Mouse (Mus musculus) hematopoietic stem cell, adult 5-6 weeks (primary cell): ENCODE results near the gene Hdac9. TPM values are rescaled to one million over a fixed set of nuclear protein-coding genes. Genes with fewer than 3 reads are reported as not detected.

Source experiments
- ATAC-seq, 2 experiments: fragments of 125-278 bp in 1 of 2; replicated peaks in 1 of 2; 2 replicates each; pipeline ENCODE4 v1.8.0; 2016 to 2017; ENCODE audit warnings: inconsistent platforms in 2 of 2, mild to moderate bottlenecking in 2 of 2, moderate number of reproducible peaks in 2 of 2, low read depth in 1 of 2, moderate TSS enrichment in 1 of 2; ENCODE audit not compliant: low FRiP score in 2 of 2, poor library complexity in 2 of 2, severe bottlenecking in 2 of 2, insufficient read depth in 1 of 2, low TSS enrichment in 1 of 2
- total RNA-seq: library from RNA; stranded (forward); fragments of 172-1452, 232-1000 nt; gene quantifications from 2 replicates; pipeline ENCODE4 v1.2.3, GENCODE M21; 2017

Gene Hdac9
- total RNA-seq, 1 experiment from 2014 or later = 12.9 TPM

DNA sequence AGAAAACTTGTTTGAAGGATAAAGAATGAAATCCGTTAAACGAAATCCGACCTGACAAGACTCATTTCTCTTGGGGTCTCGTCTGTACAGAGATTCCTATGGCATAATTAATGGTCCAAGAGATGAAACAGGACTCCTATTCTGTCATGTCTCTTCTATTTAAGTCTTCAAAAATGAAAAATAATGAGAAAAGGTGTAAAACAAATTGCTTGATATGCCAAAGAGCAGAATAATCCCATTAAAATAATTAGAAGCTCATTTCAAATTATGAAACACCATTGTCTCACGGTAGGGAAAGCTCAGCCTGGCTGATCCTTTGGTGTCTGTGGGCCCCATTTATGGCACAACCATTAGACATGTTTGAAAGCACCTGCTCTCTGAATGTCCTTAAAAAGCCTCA, 142.8 kb downstream of the Hdac9 start:
- no peak for ATAC-seq

DNA sequence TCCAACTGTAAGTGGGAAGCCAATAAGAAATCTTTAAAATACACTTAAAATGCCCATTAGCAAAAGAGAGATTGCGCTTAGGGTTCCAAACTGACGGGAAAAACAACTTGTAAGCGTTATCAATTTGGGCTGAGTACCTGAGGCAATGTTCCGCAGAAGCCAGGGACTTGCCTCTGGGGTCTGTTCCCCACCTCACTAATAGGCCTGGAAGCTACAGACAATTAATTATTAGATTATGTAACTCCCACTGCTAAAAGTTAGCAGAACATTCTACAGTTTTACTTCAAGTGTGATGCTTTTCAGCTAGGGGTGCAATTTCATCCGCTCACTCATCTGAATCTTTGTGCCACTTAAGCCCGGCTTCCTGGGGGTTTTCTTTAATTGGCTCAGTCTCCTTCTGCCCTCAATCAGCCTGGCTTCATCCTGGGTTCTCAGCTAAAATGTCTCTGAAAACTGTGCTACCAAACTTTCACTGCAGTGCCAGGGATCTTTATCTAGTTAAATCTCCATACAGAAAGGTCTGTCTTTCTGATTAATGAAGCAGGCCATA, 149.6 kb downstream of the Hdac9 start:
- ATAC-seq = no peak

DNA sequence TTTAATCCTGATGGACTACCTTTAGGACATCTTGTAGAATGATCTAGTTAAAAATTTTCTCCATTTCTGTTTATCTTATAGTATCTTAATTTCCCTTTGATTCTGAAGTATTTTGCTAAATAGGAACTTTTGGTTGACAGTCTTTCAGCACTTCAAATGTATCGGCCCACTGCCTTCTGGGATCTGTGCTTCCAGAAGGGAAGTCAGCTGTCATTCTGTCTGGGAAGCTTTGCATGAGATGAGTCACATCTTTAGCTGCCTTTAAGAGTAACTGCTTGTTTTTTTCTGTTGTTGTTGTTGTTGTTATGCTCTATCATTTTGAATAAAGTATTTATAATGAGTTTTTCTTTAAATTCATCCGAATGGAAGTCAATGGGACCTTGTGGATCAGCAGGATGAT, 169.6 kb downstream of the Hdac9 start:
- ATAC-seq = no peak

DNA sequence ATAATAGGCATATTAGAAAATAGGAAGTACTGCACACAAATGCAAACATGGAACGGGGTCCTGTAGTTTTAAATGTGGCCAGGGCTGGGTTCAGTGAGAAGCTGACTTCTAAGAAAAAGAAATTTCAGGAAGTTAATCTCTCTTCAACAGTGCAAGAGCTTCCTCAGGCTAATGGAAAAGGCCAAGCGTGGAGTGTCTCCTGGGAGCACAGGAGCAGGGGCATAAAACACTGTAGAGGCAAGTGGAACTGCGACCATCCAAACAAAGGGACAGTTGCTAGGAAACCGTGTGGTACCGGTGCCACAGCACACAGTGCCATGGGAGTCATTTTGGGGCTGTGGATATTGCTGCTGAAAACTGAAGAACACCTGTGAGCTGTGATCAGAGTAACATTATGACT, 191.7 kb downstream of the Hdac9 start:
- peak; percentile 57 to 75 for ATAC-seq

DNA sequence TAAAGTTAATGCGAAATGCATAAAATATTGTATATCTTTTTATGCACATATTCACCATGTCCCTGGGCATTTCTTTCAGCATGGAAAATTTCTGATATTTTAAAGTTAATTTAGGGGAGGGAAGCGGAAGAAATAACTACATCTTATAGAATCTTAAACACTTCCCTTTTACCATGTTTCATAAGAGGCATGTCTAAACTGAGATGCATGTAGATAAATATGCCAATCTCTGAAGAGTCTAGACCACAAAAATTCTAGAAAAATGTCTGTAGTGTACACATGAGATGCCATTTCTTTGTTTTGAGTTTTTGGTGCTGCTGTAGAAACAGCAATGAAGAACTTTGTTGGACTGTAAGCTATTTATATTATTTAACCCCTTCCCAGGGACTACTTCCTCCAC, 192.6 kb downstream of the Hdac9 start:
- 0 out of 4 replicates have a peak, but pooled peaks of 1 of the 2 experiments have one; percentile 23 for ATAC-seq

DNA sequence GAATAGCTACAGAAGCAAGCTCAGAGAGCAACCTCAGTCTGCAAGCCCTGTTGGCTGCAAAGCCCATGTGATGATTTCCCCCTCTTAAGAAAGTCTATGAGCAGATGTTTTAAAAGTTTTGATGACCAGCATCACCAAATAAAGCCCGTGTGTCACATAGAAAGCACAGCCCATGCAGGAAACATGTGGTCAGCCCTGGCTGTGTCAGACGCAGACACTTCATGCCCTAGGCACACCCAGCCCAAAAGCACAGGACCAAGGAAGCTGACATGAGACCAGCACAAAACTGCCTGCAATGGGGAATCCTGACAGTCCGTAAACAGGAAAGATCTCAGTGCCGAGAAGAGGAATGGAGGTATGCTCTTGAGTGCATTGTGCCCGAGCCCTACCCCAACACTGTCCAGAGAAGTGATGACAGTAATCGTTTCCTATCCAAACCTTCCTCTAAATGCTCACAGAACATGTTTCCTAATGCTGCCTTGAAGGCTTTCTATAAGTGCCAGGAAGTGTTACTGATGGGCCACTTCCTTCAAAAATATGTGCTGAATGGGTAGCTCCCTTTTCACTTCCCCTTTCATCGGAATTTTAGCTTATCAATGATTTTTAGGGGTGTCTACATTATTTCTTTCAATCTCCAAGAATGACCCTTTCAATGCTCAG, 193.9 kb downstream of the Hdac9 start:
- ATAC-seq = peak; percentile 62 to 77

DNA sequence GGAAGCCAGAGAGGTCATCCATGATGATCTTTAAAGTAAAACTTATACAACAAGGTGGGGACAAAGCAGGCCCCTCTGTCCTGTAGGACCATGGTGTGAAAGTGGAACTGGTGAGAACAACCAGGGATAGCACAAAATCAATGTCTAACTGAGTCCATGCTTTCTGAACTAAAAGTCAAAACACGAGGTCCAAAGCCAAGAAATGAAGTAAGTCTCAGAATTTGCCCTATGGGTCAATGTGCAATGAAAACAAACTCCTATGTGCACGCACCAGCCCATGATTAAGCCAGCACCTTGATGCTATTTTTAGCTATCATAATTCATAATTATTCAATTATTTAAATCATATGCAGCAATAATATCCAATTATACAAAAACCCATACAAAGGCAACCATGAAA, 196.0 kb downstream of the Hdac9 start:
- no peak for ATAC-seq

DNA sequence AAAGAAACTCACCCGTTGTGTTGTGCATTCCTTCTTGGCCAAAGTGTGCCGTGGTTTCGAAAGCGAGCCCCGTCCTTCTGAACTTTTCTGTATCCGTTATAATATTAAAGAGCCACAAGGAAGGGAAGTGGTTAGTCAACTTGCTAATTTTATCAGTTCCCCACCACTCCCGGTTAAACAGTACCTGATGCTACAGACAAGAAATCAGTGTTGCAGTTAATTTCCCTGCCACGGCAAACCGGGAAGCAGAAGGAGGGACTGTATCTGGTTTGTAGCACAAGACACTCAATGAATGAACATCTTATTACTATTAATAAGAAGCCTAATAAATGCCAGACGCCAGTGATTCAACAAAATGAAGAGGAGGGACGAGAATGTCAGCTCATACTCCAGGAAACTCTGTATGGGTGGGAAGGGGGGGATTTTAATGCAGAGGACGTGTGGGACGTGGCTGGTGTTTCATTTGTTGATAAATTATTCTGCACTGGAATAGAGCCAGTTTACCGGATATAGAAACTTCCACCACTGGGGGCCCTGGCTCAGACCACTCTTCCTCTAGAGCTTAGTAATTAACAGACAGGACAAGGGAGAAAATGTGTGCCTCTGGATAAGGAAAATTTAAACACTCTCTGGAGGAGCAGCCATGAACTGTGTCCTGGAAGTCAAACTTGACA, 202.5 kb downstream of the Hdac9 start:
- ATAC-seq = peak; percentile 59 to 78

DNA sequence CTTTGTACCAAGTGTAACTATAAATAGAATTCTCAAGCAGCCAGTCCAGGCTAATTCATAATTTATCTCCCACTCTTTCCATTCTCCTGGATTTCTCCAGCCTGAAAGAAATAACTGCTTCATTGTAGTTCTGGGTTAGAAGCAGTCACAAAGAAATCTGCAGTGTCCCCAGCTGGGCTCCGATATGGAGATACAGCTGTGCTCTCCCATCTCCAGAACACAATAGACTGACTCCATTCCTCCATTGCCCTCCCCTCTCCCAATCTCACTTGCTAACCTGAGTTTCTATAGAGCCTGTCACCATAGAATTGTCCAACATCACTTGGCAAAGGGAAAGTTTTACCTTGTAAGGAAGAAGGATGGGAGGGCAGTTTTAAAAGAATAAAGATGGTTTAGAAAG, 218.9 kb downstream of the Hdac9 start:
- ATAC-seq = no peak

DNA sequence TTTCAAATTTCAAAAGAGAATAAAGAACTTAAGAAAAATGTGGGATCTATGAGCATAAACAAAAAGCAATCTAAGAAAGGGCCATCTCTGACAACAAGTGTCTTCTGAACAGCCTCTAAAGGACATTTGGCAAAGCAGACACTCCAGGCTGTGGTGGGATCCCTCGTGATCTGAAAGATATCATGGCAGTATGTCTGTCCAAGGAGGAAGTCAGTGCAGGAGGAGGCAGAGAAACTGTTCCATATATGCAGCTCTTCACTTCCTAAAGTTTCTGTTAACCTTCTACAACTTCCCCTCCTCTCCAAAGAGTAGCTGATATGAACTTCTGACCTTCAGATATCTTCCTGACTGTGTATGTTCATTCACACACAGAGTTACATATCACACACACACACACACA, 220.2 kb downstream of the Hdac9 start:
- ATAC-seq = peak in 1 of 2 experiments; percentile 21; a peak in 1 of 4 replicates

DNA sequence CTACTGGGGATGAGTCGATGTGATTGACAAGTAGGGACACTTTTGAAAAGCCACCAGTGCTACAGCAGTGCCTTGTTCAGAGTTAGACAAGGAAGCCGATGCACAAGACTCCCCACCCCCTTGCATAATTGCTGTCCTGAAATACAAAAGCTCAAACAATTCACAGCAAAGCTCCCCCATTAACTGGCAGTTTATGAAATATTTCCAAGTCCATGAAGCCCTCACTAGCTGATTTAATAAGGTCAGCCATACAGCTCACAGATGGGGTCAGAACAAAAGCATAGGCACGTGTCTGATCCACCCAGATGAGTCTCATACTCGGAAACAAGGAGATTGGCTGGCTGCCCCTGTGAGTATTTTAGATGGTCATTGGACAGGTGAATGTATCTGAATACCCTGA, 228.0 kb downstream of the Hdac9 start:
- no peak for ATAC-seq

DNA sequence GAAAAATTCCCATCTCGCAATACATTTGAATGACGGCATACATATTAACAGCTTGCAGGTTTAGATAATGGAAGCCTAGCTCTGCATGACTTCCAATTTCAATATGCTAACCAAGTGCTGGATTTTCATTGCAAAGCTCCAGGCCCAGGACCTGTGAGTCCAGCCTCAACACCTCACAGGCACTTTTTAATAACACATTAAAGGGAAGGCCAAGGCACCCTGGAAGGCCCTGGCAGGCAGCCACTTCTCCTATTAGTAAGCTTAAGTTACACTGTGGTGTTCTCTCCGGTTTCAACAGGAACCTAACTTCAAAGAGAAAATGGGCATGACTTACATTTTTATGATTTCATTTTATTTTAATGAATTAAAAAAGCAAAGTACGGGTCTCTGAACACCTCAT, 233.5 kb downstream of the Hdac9 start:
- ATAC-seq = peak in 1 of 2 experiments; percentile 40; a peak in 1 of 4 replicates

DNA sequence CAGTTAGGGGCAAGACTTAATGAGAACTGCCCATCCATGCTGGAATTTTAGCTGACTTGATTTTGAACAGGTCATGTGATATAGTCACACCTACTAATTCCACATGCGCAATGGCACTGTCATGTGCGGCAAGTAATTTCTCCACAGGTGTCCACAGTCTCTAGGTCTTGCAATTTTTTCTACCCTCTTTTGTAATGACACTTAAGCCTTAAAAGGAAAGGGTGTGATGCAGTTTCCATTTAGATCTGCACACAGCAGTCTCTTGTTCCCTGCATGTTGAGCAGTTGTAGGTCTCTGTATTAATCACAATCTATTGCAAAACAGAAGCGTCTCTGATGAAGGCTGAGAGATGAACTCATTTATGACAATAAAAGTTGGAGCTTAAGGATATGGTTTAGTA, 234.2 kb downstream of the Hdac9 start:
- no peak; a peak in 1 of 4 replicates for ATAC-seq

DNA sequence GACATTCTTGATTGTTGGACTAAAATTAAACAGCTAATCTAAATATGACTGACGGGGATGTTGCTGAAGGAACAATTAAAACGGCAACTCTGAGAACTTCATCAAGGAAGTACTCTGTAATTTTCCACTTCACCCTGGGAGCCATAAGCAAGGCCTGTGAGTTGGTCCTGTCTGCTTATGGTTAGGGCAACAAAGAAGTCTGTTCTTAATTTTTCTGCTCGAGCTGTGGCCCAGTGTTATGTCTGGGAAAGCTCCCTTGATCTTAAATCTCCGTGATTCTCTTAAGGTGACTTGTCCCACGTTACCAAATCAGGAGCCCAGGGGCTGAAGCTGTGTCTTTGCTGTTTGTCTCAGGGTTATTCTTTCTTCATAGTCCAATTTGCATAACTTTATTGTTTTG, 236.3 kb downstream of the Hdac9 start:
- ATAC-seq = 0 out of 4 replicates have a peak, but pooled peaks of 1 of the 2 experiments have one; percentile 41

DNA sequence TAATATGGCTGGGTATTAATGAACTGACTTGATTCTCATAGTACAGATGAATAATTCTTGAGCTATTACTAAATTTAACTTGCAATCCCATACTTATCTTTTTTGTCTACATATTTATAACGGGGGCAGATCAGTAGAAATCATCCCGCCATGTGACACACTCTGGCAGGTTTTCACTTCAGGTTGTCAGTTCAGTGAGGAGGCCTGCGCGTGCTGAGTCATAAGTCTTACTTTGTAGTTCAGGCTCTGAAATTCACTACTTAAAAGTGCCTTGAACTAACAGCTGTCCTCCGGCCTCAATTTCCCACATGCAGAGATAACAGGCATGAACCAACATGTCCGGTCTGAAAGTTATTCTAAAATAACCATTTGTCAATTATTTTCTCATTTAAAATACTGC, 239.8 kb downstream of the Hdac9 start:
- ATAC-seq = no peak

DNA sequence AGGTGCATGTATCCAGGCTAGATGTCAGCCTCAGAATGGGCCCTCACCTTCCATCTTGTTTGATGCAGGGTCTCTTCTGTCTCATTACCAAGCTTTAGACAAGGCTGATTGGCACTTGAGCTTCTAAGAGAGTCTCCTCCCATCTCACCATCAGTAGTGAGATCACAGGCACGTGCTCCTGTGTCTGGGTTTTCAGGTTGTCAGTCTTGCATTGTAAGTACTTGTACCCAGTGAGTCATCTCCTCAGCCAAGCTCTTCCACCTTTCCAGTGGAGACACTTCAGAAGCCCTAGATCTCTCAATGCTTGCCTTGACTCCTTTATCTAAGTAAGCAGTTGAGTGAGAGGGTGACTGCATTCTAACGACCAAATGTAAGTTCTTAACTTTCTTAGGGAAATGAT, 242.7 kb downstream of the Hdac9 start:
- no peak for ATAC-seq

DNA sequence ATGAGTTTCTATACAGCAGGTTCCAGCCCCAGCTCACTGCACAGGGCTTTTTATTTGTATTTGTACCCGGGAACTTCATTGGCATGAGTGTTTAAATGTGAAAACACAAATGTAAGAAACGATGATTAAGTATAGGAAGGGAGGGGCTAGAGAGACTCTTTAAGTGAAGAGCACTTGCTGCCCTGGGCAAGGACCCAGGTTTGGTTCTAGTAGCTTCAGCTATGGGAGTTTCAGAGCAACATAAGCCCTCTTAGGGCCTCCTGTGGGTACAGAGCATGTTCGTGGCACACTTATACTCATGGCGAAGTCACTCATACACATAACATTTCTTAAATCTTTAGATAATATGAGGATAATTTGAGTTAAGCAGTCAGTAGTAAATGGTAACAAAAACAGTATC, 243.4 kb downstream of the Hdac9 start:
- no peak for ATAC-seq

DNA sequence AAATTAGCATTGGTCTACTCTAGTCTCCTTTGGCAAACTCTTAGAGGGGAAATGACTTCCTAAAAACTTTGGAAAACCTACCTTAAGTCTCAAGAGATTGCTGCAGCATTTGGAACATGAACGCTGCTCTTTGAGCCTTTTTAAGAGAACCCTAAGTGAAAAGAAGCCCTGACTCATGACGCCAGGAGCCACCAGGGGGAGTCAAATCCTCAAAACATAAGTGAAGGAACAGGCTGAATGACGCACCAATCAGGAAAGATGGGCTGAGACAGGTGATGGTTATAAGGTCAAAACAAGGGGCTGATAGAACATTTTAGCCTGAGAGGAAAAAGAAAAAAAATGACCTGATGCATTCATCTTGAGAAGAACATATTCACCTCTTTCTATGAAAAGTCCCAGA, 252.1 kb downstream of the Hdac9 start:
- peak; percentile 53 to 69; a peak in 3 of 4 replicates for ATAC-seq

DNA sequence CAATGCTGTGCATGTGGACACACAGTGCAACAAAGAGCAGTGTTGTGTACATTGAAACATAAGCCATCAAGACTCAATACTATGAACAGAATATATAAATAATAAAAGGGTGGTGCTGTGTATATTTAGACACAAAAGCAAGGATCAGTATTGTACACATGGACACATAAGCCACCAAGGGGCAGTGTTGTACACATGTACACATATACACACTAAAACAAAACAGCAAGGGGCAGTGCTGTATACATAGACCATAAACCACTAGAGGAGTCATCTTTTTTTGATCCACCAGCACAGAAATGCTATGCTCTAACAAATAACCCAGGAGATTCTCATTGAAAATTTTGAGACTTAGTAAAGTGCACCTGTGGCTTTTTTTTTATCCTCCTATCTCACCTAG, 255.5 kb downstream of the Hdac9 start:
- ATAC-seq = no peak
